Mouse (Mus musculus) forebrain, embryonic 10.5 days (tissue): ENCODE measurements at regions not wholly inside any gene's neighbourhood (a gene's known extent, or its start where the extent isn't known, plus 50 kb on each side); places are given as distances from the start of the nearest gene placed in this dataset.

Experiments used
- DNase-seq: peaks from one replicate; pipeline ENCODE4 v3.0.0-alpha.2; 2017; ENCODE audit warnings: low spot score; ENCODE audit errors: extremely low spot score
- H3K27ac ChIP-seq: fragments of 300-500 bp; sonication (generic); 2 replicates; pipeline ENCODE4 v1.5.1; 2016; ENCODE audit warnings: mild to moderate bottlenecking
- H3K27me3 ChIP-seq: fragments of 300-500 bp; sonication (generic); 2 replicates; pipeline ENCODE4 v1.6.1; 2016; ENCODE audit warnings: mild to moderate bottlenecking; ENCODE audit not compliant: poor library complexity, severe bottlenecking
- H3K36me3 ChIP-seq: fragments of 300-500 bp; sonication (generic); replicated peaks from 2 replicates; pipeline ENCODE4 v1.6.1; 2016; ENCODE audit warnings: mild to moderate bottlenecking, moderate library complexity
- H3K4me1 ChIP-seq: fragments of 300-500 bp; sonication (generic); 2 replicates; pipeline ENCODE4 v1.6.1; 2016
- H3K4me3 ChIP-seq: fragments of 300-500 bp; sonication (generic); 2 replicates; pipeline ENCODE4 v1.5.1; 2016; ENCODE audit warnings: mild to moderate bottlenecking, moderate library complexity
- H3K9me3 ChIP-seq: fragments of 300-500 bp; sonication (generic); 2 replicates; pipeline ENCODE4 v1.6.1; 2016; ENCODE audit warnings: mild to moderate bottlenecking, moderate library complexity
- WGBS: fragments of 180-500 bp; shearing (Covaris S2); methylation state at CpG from one replicate; pipeline ENCODE4 v1.1.7; 2016; 5-methylcytosine and 5-hydroxymethylcytosine counted together

DNA sequence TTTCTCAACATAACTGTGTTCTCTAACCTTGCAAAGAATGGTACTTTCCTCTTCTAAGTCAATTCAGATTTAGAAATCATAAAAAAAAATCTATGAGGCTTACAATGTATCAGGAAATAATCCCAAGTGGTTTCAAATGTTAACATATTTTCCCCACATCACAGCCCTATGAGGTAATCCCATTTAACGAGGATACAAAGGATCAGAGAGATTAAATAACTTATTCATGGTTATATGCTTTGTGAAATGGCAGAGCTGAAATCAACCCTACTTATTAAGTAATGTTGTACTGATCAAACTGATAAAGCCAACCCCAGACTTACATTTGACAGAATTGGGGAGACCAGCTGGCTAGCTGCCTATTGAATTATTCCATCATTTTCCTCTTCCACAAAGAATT lies 614.4 kb downstream of the Ntrk3 start:
- Histone ChIP-seq H3K27ac (no peak overlapping the region), H3K9me3 (no peaks in the 10 kb centered on the region), H3K4me3 (no peak overlapping the region), H3K4me1 (no peaks in the 10 kb centered on the region), H3K27me3 (no peaks in the 10 kb centered on the region), H3K36me3 (no peaks in the 10 kb centered on the region)
- DNase-seq = no peak
- 89% methylated on average over 1 of the region's 1 CpGs for WGBS

DNA sequence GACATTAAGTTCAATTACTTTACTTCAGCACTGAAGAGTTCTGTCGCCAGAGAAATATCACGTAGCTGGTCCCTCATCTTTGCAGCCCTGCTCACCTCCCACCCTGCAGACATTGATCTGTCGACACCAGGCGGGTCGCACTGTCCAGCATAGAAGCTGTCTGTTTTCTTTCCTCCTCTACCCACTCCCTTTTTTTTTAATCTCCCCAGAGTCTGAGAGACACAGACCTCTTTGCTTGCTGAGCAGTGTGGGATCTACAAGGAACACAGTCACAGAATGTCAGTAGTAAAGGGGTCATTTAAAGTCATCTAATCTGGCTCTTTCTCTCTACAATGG lies 616.7 kb downstream of the Ntrk3 start:
- WGBS = 90% methylated on average over 5 of the region's 5 CpGs
- H3K9me3 ChIP-seq = no peaks in the 10 kb centered on the region; the same call in 1 of the 2 replicates
- H3K4me1 ChIP-seq = no peaks in the 10 kb centered on the region
- no peak overlapping the region for H3K4me3 ChIP-seq
- no peaks in the 10 kb centered on the region for H3K27me3 ChIP-seq
- no peaks in the 10 kb centered on the region for H3K36me3 ChIP-seq
- no peak overlapping the region for H3K27ac ChIP-seq
- no peak for DNase-seq

DNA sequence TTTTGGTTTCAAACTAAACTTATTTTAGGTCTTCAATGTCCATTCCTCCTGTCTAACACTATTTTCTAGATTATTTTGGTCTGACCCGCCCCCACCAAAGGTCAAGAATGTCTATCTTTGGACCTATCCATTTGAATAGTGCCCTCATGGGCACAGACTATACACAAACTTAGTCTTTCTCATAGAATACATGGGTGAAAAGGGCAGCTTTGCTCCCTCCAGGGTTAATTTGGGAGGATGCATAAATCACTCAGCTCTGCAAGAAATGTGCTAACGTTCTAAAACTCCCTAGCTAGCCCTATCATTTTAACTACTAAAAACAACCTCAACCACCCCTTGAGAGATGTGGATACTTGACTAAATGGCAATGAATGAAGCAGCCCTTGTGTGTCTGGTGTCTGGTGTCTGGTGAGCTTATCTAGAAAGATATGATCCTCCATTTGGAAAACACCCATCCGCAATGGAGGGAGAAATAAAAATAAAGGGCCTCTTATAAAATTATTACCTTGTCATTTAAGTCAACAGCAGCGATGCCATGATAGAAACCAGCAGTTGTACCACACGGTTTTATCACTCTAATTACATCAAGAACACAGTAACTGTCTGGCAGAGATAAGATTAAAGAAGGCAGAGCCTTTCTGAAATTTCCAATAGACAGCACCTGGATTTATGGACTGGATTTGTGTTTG lies 617.2 kb downstream of the Ntrk3 start:
- Histone ChIP-seq H3K4me1 (no peaks in the 10 kb centered on the region), H3K36me3 (no peaks in the 10 kb centered on the region), H3K27me3 (no peaks in the 10 kb centered on the region), H3K27ac (no peak overlapping the region), H3K9me3 (no peaks in the 10 kb centered on the region; the same call in 1 of the 2 replicates), H3K4me3 (no peak overlapping the region)
- no peak for DNase-seq
- 81% methylated on average over 5 of the region's 5 CpGs for WGBS

DNA sequence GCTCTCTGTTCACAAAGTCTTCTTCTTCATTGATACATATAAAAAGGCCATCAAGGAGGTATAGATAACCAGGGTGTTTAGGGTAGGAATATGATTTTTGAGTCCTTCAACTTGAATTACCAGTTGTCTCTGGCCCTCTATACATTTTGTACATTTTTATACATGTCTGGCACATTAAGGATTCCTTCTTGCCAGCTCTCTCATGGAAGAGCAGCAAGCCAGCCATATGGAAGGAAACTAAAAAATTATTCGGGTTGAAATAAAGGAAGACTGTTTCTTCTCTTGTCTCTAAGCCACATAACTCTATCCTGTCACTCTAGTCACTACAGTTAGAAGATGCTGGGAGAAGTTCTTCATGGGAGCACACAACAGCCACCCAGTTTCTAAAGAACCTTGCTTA lies 618.0 kb downstream of the Ntrk3 start:
- H3K36me3 ChIP-seq = no peaks in the 10 kb centered on the region
- DNase-seq = no peak
- H3K9me3 ChIP-seq = no peaks in the 10 kb centered on the region; the same call in 1 of the 2 replicates
- H3K27me3 ChIP-seq = no peaks in the 10 kb centered on the region
- no peaks in the 10 kb centered on the region for H3K4me1 ChIP-seq
- WGBS = 91% methylated on average over 1 of the region's 1 CpGs
- no peak overlapping the region for H3K27ac ChIP-seq
- no peak overlapping the region for H3K4me3 ChIP-seq

DNA sequence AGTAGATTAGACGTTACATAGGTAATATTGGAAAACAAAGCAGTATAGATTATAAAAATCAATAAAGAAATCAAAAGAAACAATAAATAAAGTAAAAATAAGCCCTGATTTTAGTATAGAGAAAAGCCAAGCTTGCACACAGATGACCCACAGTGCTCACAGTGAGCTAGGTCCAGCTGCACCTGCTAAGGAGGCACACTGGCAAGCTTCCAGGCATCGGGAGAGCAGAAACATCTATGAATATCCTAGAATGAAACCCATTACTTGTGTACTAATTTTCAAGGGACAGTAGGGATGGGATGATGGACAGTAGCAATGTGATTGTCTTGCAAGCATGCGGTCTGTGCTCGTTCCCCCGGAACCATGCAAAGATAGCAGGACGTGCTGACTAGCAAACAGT lies 626.5 kb downstream of the Ntrk3 start:
- WGBS = 95% methylated on average over 6 of the region's 6 CpGs
- Histone ChIP-seq H3K4me3 (no peak overlapping the region), H3K27ac (no peak overlapping the region), H3K4me1 (no peaks in the 10 kb centered on the region), H3K27me3 (no peaks in the 10 kb centered on the region), H3K9me3 (no peaks in the 10 kb centered on the region), H3K36me3 (no peaks in the 10 kb centered on the region)
- no peak for DNase-seq

DNA sequence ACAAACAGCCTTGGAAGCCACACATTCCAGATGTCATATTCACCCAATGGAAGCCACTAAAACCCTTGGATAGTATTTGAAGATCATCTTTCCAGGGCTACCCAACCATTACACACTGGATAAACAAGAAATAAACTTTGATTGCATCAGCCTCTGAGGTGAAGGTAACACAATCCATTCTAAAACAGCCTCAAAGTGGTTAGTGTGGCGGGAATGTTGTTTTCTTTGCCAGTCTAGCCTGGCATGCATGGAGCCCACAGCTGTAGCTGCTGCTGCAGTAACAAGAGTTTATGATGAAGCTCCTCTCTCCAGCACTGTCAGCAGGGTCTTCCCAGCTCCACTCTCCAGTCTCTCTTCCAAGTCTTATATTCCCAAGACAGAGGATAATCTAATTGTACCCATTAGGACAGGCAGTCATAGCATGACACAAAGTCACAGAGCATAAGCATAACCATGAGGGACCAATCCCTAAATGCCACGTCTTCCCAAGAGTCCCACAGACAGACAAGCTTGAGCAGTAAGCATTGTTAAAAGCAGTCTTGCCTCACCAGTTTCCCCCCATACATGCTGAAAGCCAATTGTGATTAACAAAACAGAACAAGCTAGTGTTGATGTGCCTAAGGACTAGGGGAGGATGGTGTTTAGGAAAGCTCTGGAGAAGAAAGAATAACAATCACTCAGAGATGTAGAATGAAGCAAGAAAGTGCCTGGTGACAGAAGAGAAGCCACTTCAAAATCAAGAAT lies 634.1 kb downstream of the Ntrk3 start:
- H3K4me1 ChIP-seq = peaks cover 12% of the 10 kb centered on the region; the same call in 1 of the 2 replicates
- DNase-seq = no peak
- peaks cover 17% of the 10 kb centered on the region for H3K27me3 ChIP-seq
- H3K4me3 ChIP-seq = no peak overlapping the region
- 70% methylated on average over 2 of the region's 2 CpGs for WGBS
- H3K36me3 ChIP-seq = no peaks in the 10 kb centered on the region
- H3K9me3 ChIP-seq = no peaks in the 10 kb centered on the region
- H3K27ac ChIP-seq = no peak overlapping the region

DNA sequence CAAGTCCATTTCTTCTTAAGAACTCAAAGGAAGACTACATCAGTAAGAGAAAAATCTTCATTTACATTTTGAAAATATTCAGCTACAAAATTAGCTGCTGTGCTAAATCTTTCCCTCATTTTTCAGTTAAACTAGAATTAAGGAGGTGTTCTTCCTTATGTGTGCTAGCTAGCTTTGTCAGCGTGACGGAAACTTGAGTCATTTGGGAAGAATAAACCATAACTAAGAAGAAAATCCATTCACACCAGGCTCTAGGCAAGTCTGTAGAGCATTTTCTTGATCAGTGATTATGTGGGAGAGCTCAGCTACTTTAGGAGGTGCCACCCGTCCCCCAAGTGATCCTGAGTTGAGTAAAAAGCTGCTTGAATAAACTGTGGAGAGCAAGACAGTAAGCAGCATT lies 635.4 kb downstream of the Ntrk3 start:
- no peak for DNase-seq
- WGBS = 93% methylated on average over 3 of the region's 3 CpGs
- Histone ChIP-seq H3K4me1 (peaks cover 19% of the 10 kb centered on the region; the same call in 1 of the 2 replicates), H3K36me3 (no peaks in the 10 kb centered on the region), H3K27me3 (peaks cover 31% of the 10 kb centered on the region), H3K27ac (no peak overlapping the region), H3K9me3 (no peaks in the 10 kb centered on the region), H3K4me3 (no peak overlapping the region)

DNA sequence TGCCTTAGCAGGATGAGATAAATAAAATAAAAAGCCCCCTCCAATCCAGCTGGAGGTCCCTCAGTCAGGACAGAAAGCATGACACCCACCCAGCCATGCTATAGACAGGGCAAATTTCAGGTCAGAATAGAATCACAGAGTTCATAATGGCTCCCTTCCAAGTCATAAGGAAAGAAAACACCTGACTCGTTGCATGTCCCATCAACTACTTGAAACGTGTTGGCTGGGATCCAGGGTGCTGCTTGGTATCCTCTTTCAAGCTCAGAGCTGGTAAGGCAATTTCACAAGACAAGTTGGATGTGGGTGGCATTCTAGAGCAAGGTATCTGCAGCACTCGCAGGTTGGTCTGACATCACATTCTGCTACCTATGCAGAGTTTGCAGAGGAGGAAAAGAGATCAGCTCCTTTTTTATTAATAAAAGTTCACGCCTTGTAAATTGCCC lies 651.2 kb downstream of the Ntrk3 start:
- DNase-seq = no peak

DNA sequence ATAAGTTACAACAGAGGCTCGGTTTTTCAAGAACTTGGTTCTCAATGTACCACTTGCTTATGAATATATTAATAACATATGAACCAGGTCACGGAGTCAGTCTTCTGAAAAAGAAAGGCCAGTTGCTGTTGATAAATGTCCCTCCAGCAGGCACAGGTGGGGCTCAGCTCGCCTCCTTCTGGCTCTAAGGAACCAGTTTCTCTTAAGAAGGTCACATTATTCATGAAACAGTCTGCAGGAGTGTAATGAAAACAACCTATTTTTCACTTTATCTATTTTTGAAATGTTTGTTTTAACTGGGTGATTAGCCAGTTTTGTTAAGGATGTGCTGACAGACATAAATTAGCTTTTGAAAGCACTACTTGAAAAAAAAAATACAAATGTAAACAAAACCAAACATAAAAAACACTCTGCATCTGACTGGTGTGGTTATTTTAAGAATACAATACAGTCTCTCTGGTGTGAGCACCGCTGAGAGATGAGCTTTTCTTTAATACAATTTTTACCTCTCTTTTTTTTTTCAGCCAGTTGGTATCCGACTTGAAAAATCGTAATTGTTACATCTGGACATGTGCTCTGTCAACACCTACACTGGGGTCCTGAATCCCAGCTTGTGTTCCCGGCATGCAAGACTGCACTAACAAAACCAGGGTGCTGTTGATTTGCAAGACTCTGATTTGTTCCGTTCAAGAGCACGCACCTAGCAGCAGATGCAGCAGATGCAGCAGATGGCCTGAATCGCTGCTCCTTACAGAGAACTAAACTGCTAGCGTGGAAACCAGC lies 651.8 kb downstream of the Ntrk3 start:
- WGBS = 74% methylated on average over 11 of the region's 11 CpGs
- H3K27ac ChIP-seq = no peak overlapping the region
- no peaks in the 10 kb centered on the region for H3K4me1 ChIP-seq
- no peaks in the 10 kb centered on the region for H3K36me3 ChIP-seq
- DNase-seq = no peak
- no peaks in the 10 kb centered on the region for H3K27me3 ChIP-seq
- H3K4me3 ChIP-seq = no peak overlapping the region
- H3K9me3 ChIP-seq = no peaks in the 10 kb centered on the region

More for the DNA sequence above, 651.2 kb downstream of the Ntrk3 start:
- no peaks in the 10 kb centered on the region for H3K4me1 ChIP-seq
- WGBS = 79% methylated on average over 4 of the region's 4 CpGs
- H3K4me3 ChIP-seq = no peak overlapping the region
- no peaks in the 10 kb centered on the region for H3K36me3 ChIP-seq
- H3K27ac ChIP-seq = no peak overlapping the region
- H3K27me3 ChIP-seq = no peaks in the 10 kb centered on the region
- no peaks in the 10 kb centered on the region for H3K9me3 ChIP-seq

DNA sequence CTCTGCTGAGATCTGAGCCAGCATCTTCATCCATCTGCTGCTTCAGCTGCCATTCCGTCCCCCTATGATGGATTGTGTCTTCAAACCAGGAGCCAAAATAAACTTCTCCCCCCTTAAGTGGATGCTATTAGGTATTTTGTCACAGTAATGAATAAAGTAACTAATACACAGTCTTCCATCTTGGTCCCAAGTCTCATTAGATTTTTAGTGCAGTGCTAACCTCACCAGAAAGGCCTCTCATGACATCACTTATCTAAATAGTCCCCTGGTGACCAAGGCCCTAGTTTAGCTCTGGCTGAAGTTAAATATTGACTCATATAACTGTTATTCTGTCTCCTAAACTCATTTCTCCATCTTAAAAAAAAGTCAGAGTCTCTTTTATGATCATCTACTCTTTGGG lies 658.1 kb downstream of the Ntrk3 start:
- Histone ChIP-seq H3K4me1 (no peaks in the 10 kb centered on the region), H3K4me3 (no peak overlapping the region), H3K36me3 (no peaks in the 10 kb centered on the region), H3K27ac (no peak overlapping the region), H3K9me3 (no peaks in the 10 kb centered on the region), H3K27me3 (no peaks in the 10 kb centered on the region)
- WGBS = 80% methylated on average over 1 of the region's 1 CpGs
- no peak for DNase-seq

DNA sequence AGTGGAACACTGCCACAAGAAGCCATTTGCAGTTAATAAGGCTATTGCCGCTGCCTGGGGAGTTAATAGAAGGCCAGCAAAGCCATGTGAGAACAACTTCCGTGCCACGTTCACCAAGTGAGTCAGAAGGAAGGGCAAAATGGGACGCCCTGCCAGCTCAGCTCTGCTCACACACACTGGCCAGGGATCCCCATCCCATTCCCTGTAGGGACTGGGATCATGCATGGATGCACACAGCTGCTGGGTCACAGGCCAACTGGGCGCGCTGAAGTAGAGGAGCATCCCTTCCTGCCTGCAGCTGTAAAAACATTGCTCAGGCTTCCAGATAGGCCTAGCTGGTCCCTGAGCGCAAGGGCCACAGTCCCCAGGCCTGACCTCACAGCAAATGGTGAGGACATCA lies 666.7 kb downstream of the Ntrk3 start:
- WGBS = 74% methylated on average over 7 of the region's 7 CpGs
- Histone ChIP-seq H3K27me3 (no peaks in the 10 kb centered on the region), H3K4me1 (no peaks in the 10 kb centered on the region), H3K27ac (no peak overlapping the region), H3K9me3 (no peaks in the 10 kb centered on the region), H3K36me3 (no peaks in the 10 kb centered on the region), H3K4me3 (no peak overlapping the region)
- DNase-seq = no peak

DNA sequence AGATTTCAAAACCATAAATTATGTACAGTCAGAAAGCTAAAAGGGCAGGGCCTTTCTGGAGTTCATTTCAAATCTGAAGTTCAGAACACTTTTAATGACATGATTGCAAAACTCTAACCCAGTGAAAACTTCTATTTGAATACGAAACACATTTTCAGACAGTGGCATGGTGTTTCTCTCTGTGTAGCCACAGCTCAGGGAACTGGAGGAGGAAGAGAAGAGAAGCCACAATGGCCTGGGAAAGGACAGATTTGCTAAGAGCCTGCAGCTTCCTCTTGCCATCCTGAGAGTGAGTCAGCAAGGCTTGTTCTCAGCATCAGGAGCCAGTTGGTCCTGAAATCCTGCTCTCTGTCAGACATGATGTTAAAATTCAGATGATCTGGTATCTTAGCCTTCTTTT lies 676.2 kb downstream of the Ntrk3 start:
- DNase-seq = no peak
- Histone ChIP-seq H3K9me3 (no peaks in the 10 kb centered on the region), H3K4me3 (no peak overlapping the region), H3K27ac (no peak overlapping the region), H3K4me1 (no peaks in the 10 kb centered on the region), H3K36me3 (no peaks in the 10 kb centered on the region), H3K27me3 (no peaks in the 10 kb centered on the region)
- 90% methylated on average over 1 of the region's 1 CpGs for WGBS

DNA sequence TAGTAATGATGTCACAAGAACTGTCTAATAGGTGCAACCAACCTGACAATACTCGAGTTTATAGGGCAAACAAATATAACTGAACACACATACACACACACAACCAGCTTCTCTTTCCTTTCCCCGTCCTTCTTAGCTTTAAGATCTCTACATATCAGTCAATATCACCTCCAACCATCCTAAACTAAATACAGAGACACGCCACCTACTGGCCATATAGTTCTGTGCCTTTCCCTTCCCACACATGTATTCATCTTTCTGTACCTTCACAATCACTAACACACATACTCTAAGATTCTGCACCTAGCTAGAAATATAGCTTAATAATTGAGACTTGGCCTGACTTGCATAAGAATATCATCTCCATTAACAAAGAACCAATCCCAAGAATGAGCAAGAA lies 688.2 kb downstream of the Ntrk3 start:
- WGBS = 64% methylated on average over 3 of the region's 3 CpGs
- no peaks in the 10 kb centered on the region for H3K36me3 ChIP-seq
- H3K27ac ChIP-seq = no peak overlapping the region
- H3K27me3 ChIP-seq = no peaks in the 10 kb centered on the region
- H3K4me1 ChIP-seq = no peaks in the 10 kb centered on the region
- DNase-seq = no peak
- no peaks in the 10 kb centered on the region for H3K9me3 ChIP-seq
- no peak overlapping the region for H3K4me3 ChIP-seq
